Mouse (Mus musculus): ENCODE results near the gene Sf3b3. TPM values are rescaled to one million over a fixed set of nuclear protein-coding genes. Genes with fewer than 3 reads are reported as not detected.

Gene Sf3b3
- polyA plus RNA-seq, 1 experiment from 2014 or later = 174 TPM

- H3K27ac ChIP-seq (ENCODE audit: low read depth) = no peak overlapping the region
- no peaks in the 10 kb centered on the region for H3K9me3 ChIP-seq (ENCODE audit: low read depth, low read length)
- H3K27me3 ChIP-seq (ENCODE audit: insufficient read depth, low read length) = no peaks in the 10 kb centered on the region
- H3K36me3 ChIP-seq (ENCODE audit: insufficient read depth) = no peaks in the 10 kb centered on the region
- no peak overlapping the region for H3K9ac ChIP-seq
- H3K4me1 ChIP-seq (ENCODE audit: insufficient read depth) = no peaks in the 10 kb centered on the region
- ATAC-seq (ENCODE audit: insufficient read depth) (no peak), DNase-seq (no peak)
- 96% methylated on average over 3 of the region's 3 CpGs for WGBS
- H3K4me2 ChIP-seq = no peak overlapping the region
- peak; percentile 24 for TF ChIP-seq CTCF (IDR thresholded peaks at IDR 0.05; ENCODE audit: low read depth)
- no peak overlapping the region for H3K4me3 ChIP-seq (ENCODE audit: low read depth, low read length)
These were observed 70.3 kb downstream of the Sf3b3 start for GRCm38 (mm10) chr8:110776335-110776734.

GRCm38 (mm10) chr8:110775721-110776120 lies 70.9 kb downstream of the Sf3b3 start:
- peak; percentile 39 for DNase-seq
- H3K4me1 ChIP-seq (ENCODE audit: insufficient read depth) = no peaks in the 10 kb centered on the region
- no peaks in the 10 kb centered on the region for H3K27me3 ChIP-seq (ENCODE audit: insufficient read depth, low read length)
- no peak for ATAC-seq (ENCODE audit: insufficient read depth)
- WGBS = 65% methylated on average over 3 of the region's 3 CpGs
- no peak overlapping the region for H3K27ac ChIP-seq (ENCODE audit: low read depth)
- H3K9ac ChIP-seq = no peak overlapping the region
- no peaks in the 10 kb centered on the region for H3K9me3 ChIP-seq (ENCODE audit: low read depth, low read length)
- no peaks in the 10 kb centered on the region for H3K36me3 ChIP-seq (ENCODE audit: insufficient read depth)
- no peak overlapping the region for H3K4me3 ChIP-seq (ENCODE audit: low read depth, low read length)
- H3K4me2 ChIP-seq = no peak overlapping the region
- TF ChIP-seq CTCF (IDR thresholded peaks at IDR 0.05; ENCODE audit: low read depth) = no peak

GRCm38 (mm10) chr8:110775316-110775715 lies 71.3 kb downstream of the Sf3b3 start:
- no peak for ATAC-seq (ENCODE audit: insufficient read depth)
- Histone ChIP-seq H3K27ac (ENCODE audit: low read depth) (no peak overlapping the region), H3K9me3 (ENCODE audit: low read depth, low read length) (no peaks in the 10 kb centered on the region), H3K27me3 (ENCODE audit: insufficient read depth, low read length) (no peaks in the 10 kb centered on the region), H3K36me3 (ENCODE audit: insufficient read depth) (no peaks in the 10 kb centered on the region), H3K4me2 (no peak overlapping the region), H3K4me3 (ENCODE audit: low read depth, low read length) (no peak overlapping the region), H3K9ac (no peak overlapping the region), H3K4me1 (ENCODE audit: insufficient read depth) (no peaks in the 10 kb centered on the region)
- peak; percentile 62 for TF ChIP-seq CTCF (IDR thresholded peaks at IDR 0.05; ENCODE audit: low read depth)
- 71% methylated on average over 8 of the region's 8 CpGs for WGBS
- DNase-seq = no peak

GRCm38 (mm10) chr8:110774725-110775124 lies 71.9 kb downstream of the Sf3b3 start:
- no peak for DNase-seq
- Histone ChIP-seq H3K27me3 (ENCODE audit: insufficient read depth, low read length) (no peaks in the 10 kb centered on the region), H3K9ac (no peak overlapping the region), H3K4me2 (no peak overlapping the region), H3K36me3 (ENCODE audit: insufficient read depth) (no peaks in the 10 kb centered on the region), H3K4me3 (ENCODE audit: low read depth, low read length) (no peak overlapping the region), H3K27ac (ENCODE audit: low read depth) (no peak overlapping the region), H3K4me1 (ENCODE audit: insufficient read depth) (no peaks in the 10 kb centered on the region), H3K9me3 (ENCODE audit: low read depth, low read length) (no peaks in the 10 kb centered on the region)
- WGBS = 80% methylated on average over 6 of the region's 6 CpGs
- no peak for TF ChIP-seq CTCF (IDR thresholded peaks at IDR 0.05; ENCODE audit: low read depth)
- ATAC-seq (ENCODE audit: insufficient read depth) = no peak

- Histone ChIP-seq H3K9me3 (ENCODE audit: low read depth, low read length) (no peaks in the 10 kb centered on the region), H3K27me3 (ENCODE audit: insufficient read depth, low read length) (no peaks in the 10 kb centered on the region), H3K36me3 (ENCODE audit: insufficient read depth) (no peaks in the 10 kb centered on the region), H3K9ac (no peak overlapping the region), H3K4me2 (no peak overlapping the region), H3K4me3 (ENCODE audit: low read depth, low read length) (no peak overlapping the region), H3K4me1 (ENCODE audit: insufficient read depth) (no peaks in the 10 kb centered on the region), H3K27ac (ENCODE audit: low read depth) (no peak overlapping the region)
- no peak for TF ChIP-seq CTCF (IDR thresholded peaks at IDR 0.05; ENCODE audit: low read depth)
- 60% methylated on average over 3 of the region's 3 CpGs for WGBS
- DNase-seq (peak; percentile 72), ATAC-seq (ENCODE audit: insufficient read depth) (no peak)
These were observed 72.5 kb downstream of the Sf3b3 start for GRCm38 (mm10) chr8:110774047-110774446.

GRCm38 (mm10) chr8:110772452-110772851 lies 74.1 kb downstream of the Sf3b3 start:
- Histone ChIP-seq H3K4me3 (ENCODE audit: low read depth, low read length) (no peak overlapping the region), H3K4me2 (no peak overlapping the region), H3K36me3 (ENCODE audit: insufficient read depth) (no peaks in the 10 kb centered on the region), H3K9ac (no peak overlapping the region), H3K27ac (ENCODE audit: low read depth) (no peak overlapping the region), H3K4me1 (ENCODE audit: insufficient read depth) (no peaks in the 10 kb centered on the region), H3K9me3 (ENCODE audit: low read depth, low read length) (no peaks in the 10 kb centered on the region), H3K27me3 (ENCODE audit: insufficient read depth, low read length) (no peaks in the 10 kb centered on the region)
- TF ChIP-seq CTCF (IDR thresholded peaks at IDR 0.05; ENCODE audit: low read depth) = no peak
- 38% methylated on average over 7 of the region's 7 CpGs for WGBS
- DNase-seq (no peak), ATAC-seq (ENCODE audit: insufficient read depth) (no peak)

GRCm38 (mm10) chr8:110767261-110767660 lies 79.3 kb downstream of the Sf3b3 start:
- 80% methylated on average over 6 of the region's 6 CpGs for WGBS
- no peak overlapping the region for H3K4me3 ChIP-seq (ENCODE audit: low read depth, low read length)
- no peak for ATAC-seq (ENCODE audit: insufficient read depth)
- no peak overlapping the region for H3K9ac ChIP-seq
- no peak overlapping the region for H3K27ac ChIP-seq (ENCODE audit: low read depth)
- no peak for TF ChIP-seq CTCF (IDR thresholded peaks at IDR 0.05; ENCODE audit: low read depth)
- no peaks in the 10 kb centered on the region for H3K4me1 ChIP-seq (ENCODE audit: insufficient read depth)
- no peak overlapping the region for H3K4me2 ChIP-seq
- no peak for DNase-seq
- no peaks in the 10 kb centered on the region for H3K9me3 ChIP-seq (ENCODE audit: low read depth, low read length)
- no peaks in the 10 kb centered on the region for H3K27me3 ChIP-seq (ENCODE audit: insufficient read depth, low read length)
- no peaks in the 10 kb centered on the region for H3K36me3 ChIP-seq (ENCODE audit: insufficient read depth)

GRCm38 (mm10) chr8:110764671-110765070 lies 81.9 kb downstream of the Sf3b3 start:
- Histone ChIP-seq H3K27me3 (ENCODE audit: insufficient read depth, low read length) (no peaks in the 10 kb centered on the region), H3K36me3 (ENCODE audit: insufficient read depth) (no peaks in the 10 kb centered on the region), H3K4me2 (no peak overlapping the region), H3K9ac (no peak overlapping the region), H3K4me3 (ENCODE audit: low read depth, low read length) (no peak overlapping the region), H3K27ac (ENCODE audit: low read depth) (no peak overlapping the region), H3K4me1 (ENCODE audit: insufficient read depth) (0 out of 2 replicates have a peak, but pooled peaks cover 2% of the 10 kb centered on the region), H3K9me3 (ENCODE audit: low read depth, low read length) (no peaks in the 10 kb centered on the region)
- no peak for TF ChIP-seq CTCF (IDR thresholded peaks at IDR 0.05; ENCODE audit: low read depth)
- DNase-seq = no peak
- WGBS = 77% methylated on average over 3 of the region's 3 CpGs
- no peak for ATAC-seq (ENCODE audit: insufficient read depth)

Measured in lung, embryonic 14.5 days (tissue).